Mouse (Mus musculus) common myeloid progenitor, adult 5-6 weeks (primary cell): ENCODE results near the gene Bad. TPM values are rescaled to one million over a fixed set of nuclear protein-coding genes. Genes with fewer than 3 reads are reported as not detected.

Source experiments
- ATAC-seq: replicated peaks from 2 replicates; pipeline ENCODE4 v1.8.0; 2016; ENCODE audit warnings: low read depth, mild to moderate bottlenecking, moderate TSS enrichment, inconsistent platforms; ENCODE audit not compliant: poor library complexity, severe bottlenecking
- total RNA-seq: library from RNA; stranded (forward); fragments of 200-1000, 187-1606 nt; gene quantifications from 2 replicates; pipeline ENCODE4 v1.2.3, GENCODE M21; 2017

The Bad gene
- total RNA-seq, 1 experiment from 2014 or later = 36.4 TPM

DNA sequence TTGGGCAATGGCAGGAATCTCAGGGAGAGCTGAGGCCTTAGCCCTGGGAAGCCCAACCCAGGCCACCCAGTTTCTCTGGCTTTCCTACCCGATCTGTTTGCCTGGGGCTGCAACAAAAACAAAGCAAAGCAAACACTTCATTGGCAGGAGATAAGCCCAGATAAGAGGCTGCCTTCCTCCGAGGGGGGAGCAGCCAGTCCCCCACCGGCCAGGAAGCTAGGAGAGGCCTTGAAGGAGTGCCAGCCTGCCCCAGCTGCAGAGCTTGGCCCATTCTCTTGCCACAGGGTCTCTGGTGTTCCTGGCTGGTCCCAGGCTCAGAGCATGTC, 11.0 kb downstream of the Bad start:
- no peak for ATAC-seq

DNA sequence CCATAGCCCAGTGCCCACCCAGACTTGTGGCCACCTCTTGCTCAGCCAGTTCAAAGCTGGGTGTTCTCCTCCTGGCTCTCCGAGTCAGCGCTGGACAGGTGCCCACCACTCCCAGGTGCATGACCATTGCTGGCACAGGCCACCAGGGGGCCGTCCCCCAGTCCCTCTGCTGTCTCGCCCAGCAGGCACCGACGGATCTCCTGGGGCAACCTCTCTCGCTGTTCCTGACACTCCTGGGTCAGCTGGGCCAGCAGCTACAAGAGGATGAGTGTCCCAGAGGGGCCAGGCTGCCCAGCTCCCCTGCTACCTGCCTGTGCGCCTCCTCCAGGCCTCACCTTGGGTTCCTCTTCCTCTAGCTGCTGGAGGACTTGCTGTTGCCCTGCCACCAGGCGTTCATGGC, 12.4 kb downstream of the Bad start:
- ATAC-seq = no peak

- no peak for ATAC-seq
Measured at GRCm38 (mm10) chr19:6955424-6955823, 13.8 kb downstream of the Bad start.

GRCm38 (mm10) chr19:6956461-6956860, 14.8 kb downstream of the Bad start:
- ATAC-seq = no peak

DNA sequence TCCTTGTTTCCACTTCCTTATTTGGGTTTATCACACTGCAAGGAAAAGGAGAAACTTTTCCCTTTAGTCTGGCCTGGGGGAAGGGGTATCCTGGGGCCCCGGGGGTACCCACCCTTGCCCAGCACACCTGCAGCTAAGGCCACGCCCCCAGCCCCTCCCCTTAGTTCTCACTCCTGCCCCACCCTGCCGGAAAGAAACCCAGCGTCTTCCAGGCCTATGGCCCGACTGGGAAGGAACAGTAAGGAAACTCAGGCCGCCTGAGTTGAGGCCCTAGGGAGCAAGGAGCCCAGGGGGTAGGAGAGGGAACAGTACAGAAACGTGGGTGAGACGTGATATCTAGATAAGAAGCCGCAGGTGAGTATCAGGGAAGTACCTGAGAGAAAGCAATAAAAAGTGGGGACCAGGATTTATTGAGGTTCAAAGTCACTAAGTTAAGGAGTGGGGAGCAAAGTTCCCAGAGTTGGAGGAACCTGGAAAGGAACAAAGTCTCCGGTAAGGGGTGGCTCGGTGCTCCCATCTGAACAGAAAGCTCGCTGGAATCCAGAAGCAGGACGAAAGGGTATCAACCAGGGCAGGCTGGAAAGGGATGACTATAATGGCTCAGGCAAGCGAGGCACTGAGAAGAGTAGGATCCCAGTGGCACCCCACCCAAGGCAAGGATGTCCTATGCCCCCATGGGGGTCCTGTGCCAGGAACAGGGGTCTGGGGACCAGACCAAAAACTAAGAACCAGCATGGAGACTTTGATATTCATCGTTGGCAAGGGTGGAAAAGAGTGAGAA, 27.0 kb downstream of the Bad start:
- no peak for ATAC-seq

- ATAC-seq = no peak
Measured at GRCm38 (mm10) chr19:6969291-6969664, 27.6 kb downstream of the Bad start.

DNA sequence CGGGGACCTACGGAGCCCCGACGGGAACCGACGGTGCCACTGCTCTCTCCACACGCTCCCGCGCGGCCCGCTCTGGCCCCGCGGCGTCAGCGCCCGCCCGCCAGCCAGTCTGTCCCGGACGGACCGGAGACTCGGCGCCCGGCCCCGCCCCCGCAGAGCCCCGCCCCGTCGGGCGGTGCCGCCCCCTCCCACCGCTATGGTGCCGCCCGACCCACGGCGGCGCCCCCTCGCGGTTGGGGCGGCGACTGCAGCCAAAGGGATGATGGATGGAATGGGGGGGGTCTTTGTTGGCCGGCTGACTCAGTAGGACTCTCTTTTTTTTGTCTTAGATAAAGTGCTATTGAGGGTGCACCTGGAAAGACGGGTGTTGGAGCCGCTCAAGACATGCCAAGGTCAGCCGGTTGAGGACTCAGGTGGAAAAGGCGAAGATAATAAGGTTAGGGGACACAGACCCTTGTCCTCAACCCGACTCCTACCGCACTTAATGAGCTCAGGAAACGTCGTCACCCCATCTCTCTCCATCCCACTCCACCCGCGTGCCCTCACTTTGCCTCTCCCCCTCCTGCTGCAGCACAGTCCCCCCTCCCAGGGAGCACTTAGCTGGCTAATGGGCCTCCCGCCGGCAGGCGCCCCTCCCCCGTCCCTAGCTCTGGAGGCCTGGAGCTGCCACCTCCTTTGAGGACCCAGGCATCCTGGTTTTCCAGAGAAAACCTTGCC, 28.2 kb downstream of the Bad start:
- peak; percentile 40; the same call in 1 of the 2 replicates for ATAC-seq

DNA sequence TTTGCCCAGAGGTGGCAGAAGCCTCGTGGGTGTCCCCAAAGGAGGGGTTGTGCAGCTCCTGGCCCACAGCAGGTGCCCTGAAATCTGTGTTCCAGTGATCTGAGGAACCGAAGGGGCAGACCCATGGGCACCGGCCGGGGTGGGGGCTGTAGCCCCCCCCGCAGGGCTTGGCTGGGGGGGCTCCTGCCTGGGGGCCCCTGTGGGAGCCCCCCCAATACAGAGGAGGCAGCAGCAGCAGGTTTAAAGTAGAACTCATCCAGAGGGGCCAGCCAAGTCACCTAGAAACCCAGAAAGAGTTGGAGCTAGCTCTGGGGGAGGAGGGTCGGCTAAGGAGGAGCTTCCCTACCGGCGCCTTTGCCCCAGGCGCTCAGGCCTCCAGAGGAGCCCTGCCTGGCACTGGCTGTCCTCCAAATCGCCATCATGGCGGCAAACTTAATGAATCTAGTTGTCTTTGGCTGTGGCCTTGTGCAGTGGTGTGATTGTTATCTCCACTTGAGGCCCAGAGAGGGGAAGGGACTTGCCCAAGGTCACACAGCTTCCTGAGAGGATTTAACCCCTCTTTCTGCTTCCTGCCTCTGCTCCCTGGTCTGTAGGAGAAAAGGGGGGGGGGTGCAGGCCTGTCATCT, 28.9 kb downstream of the Bad start:
- ATAC-seq = no peak

GRCm38 (mm10) chr19:6971644-6972043, 30.0 kb downstream of the Bad start:
- ATAC-seq = no peak

GRCm38 (mm10) chr19:6972247-6972917, 30.7 kb downstream of the Bad start:
- no peak for ATAC-seq

GRCm38 (mm10) chr19:6973581-6974190, 32.0 kb downstream of the Bad start:
- ATAC-seq = no peak

- peak; percentile 69 for ATAC-seq
Measured at GRCm38 (mm10) chr19:6974211-6975205, 32.8 kb downstream of the Bad start, which contains the start of gene Ppp1r14b. Ppp1r14b (plus strand) TSS chr19:6974968.

GRCm38 (mm10) chr19:6975537-6976521, 34.2 kb downstream of the Bad start, which contains the start of gene Plcb3:
Plcb3 (minus strand) TSS chr19:6976470.
- ATAC-seq = peak; percentile 16

DNA sequence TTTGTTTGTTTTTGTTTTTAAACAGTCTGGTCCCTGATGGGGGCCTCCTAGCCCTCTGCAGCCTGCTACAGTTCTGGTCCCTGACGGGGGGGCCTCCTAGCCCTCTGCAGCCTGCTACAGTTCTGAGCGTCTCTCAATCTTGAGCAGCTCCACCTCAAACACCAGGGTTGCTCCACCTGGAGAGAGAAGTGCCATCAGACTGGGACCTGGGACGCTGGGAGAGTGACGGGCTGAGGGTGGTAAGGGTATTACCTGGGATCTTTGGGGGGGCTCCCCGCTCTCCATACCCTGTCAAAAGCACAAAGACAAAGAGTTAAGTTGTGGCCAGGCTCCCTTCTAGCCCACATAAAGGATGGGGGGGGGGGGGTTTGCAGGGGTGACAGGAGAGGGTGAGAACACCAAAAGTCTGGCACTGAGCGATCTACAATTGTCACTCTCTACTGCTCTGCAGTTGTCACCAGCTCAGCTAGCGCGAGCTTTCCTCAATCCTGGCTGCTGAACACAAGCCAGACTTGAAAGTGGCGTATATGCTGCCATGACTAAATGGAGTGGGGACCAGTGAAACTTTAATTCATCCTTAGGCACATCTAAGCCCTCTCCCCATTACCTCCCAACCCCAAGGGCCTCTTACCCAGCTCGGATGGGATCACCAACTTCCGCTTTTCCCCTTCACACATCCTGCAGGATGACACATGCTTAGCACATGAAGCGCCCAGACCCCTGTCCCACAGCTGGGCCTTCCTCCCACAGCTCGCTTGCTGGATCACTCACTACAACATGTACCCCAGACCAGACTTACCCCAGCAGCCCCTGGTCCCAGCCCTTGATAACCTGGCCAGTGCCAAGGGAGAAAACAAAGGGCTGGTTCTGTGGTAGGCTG, 36.3 kb downstream of the Bad start:
- no peak for ATAC-seq

DNA sequence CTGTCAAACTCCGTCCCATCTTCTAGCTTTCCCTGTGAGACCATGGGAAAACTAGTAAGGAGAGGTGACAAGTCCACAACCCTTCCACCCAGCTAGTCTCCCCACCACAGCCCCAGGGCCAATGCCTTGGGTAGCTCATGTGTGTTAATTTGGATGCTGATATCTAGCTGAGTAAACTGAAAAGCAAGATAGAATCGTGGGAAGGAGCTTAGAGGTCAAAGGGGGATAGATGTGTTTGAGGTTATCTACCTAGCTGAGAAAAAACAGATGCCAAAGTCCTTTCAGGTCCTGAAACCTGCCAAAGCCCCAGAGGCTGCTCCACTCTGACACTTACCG, 36.9 kb downstream of the Bad start:
- no peak for ATAC-seq

- ATAC-seq = no peak
Measured at GRCm38 (mm10) chr19:6979001-6979479, 37.4 kb downstream of the Bad start.
